Mouse (Mus musculus): ENCODE data around the gene Layn. TPM values are rescaled to one million over a fixed set of nuclear protein-coding genes. Genes with fewer than 3 reads are reported as not detected.

Layn gene
- polyA plus RNA-seq, 1 experiment from 2014 or later: 5.1 TPM

GRCm38 (mm10) chr9:51075780-51076179, 1.1 kb downstream of the Layn start:
- Histone ChIP-seq H3K9me3 (no peaks in the 10 kb centered on the region), H3K36me3 (no peaks in the 10 kb centered on the region), H3K27me3 (0 out of 2 replicates have a peak, but pooled peaks cover 3% of the 10 kb centered on the region), H3K4me1 (peaks cover 8% of the 10 kb centered on the region; the same call in 1 of the 2 replicates), H3K9ac (no peak overlapping the region; the same call in 1 of the 2 replicates), H3K4me3 (peak overlapping the region; percentile 45), H3K27ac (no peak overlapping the region; the same call in 1 of the 2 replicates), H3K4me2 (replicated peaks) (peak overlapping the region; percentile 78)
- WGBS: 14% methylated on average over 3 of the region's 3 CpGs
- ATAC-seq (ENCODE audit: insufficient number of reproducible peaks, insufficient read depth, low FRiP score, low TSS enrichment): no peak

- H3K9ac ChIP-seq: no peak overlapping the region
- no peak overlapping the region for H3K4me2 ChIP-seq (replicated peaks)
- 80% methylated on average over 4 of the region's 4 CpGs for WGBS
- no peaks in the 10 kb centered on the region for H3K9me3 ChIP-seq
- 0 out of 2 replicates have a peak, but pooled peaks cover 3% of the 10 kb centered on the region for H3K27me3 ChIP-seq
- ATAC-seq (ENCODE audit: insufficient number of reproducible peaks, insufficient read depth, low FRiP score, low TSS enrichment): no peak
- no peaks in the 10 kb centered on the region for H3K36me3 ChIP-seq
- H3K4me1 ChIP-seq: no peaks in the 10 kb centered on the region
- no peak overlapping the region for H3K4me3 ChIP-seq
- H3K27ac ChIP-seq: no peak overlapping the region
Observed at GRCm38 (mm10) chr9:51070801-51071200, 6.1 kb downstream of the Layn start.

- WGBS: 62% methylated on average over 3 of the region's 3 CpGs
- Histone ChIP-seq H3K36me3 (no peaks in the 10 kb centered on the region), H3K4me2 (replicated peaks) (no peak overlapping the region), H3K27me3 (no peaks in the 10 kb centered on the region), H3K27ac (no peak overlapping the region), H3K4me1 (no peaks in the 10 kb centered on the region), H3K9ac (no peak overlapping the region), H3K4me3 (no peak overlapping the region), H3K9me3 (no peaks in the 10 kb centered on the region)
- no peak for ATAC-seq (ENCODE audit: insufficient number of reproducible peaks, insufficient read depth, low FRiP score, low TSS enrichment)
Observed at GRCm38 (mm10) chr9:51068202-51068601, 8.7 kb downstream of the Layn start.

- ATAC-seq (ENCODE audit: insufficient number of reproducible peaks, insufficient read depth, low FRiP score, low TSS enrichment): no peak
- Histone ChIP-seq H3K27me3 (no peaks in the 10 kb centered on the region), H3K4me2 (replicated peaks) (no peak within 1 kb of the TSS), H3K4me1 (no peaks in the 10 kb centered on the region), H3K9ac (no peak within 1 kb of the TSS), H3K27ac (no peak within 1 kb of the TSS), H3K4me3 (no peak within 1 kb of the TSS), H3K9me3 (no peaks in the 10 kb centered on the region), H3K36me3 (no peaks in the 10 kb centered on the region)
- 87% methylated on average over 2 of the region's 2 CpGs for WGBS
Observed at GRCm38 (mm10) chr9:51060601-51061000, 16.3 kb downstream of the Layn start, which contains the start of gene Btg4. Gene Btg4, plus strand, starts transcription at chr9:51060901.

- Histone ChIP-seq H3K27me3 (no peaks in the 10 kb centered on the region), H3K4me1 (no peaks in the 10 kb centered on the region), H3K9me3 (no peaks in the 10 kb centered on the region), H3K9ac (no peak overlapping the region), H3K4me2 (replicated peaks) (no peak overlapping the region), H3K4me3 (no peak overlapping the region), H3K27ac (no peak overlapping the region), H3K36me3 (no peaks in the 10 kb centered on the region)
- ATAC-seq (ENCODE audit: insufficient number of reproducible peaks, insufficient read depth, low FRiP score, low TSS enrichment): no peak
- WGBS: 73% methylated on average over 4 of the region's 4 CpGs
Observed at GRCm38 (mm10) chr9:51058951-51059521, 17.9 kb downstream of the Layn start.

GRCm38 (mm10) chr9:51056360-51057324, 20.3 kb downstream of the Layn start:
- Histone ChIP-seq H3K4me2 (replicated peaks) (no peak overlapping the region), H3K27me3 (no peaks in the 10 kb centered on the region), H3K9me3 (no peaks in the 10 kb centered on the region), H3K4me3 (no peak overlapping the region), H3K36me3 (no peaks in the 10 kb centered on the region), H3K9ac (no peak overlapping the region), H3K4me1 (no peaks in the 10 kb centered on the region), H3K27ac (no peak overlapping the region)
- ATAC-seq (ENCODE audit: insufficient number of reproducible peaks, insufficient read depth, low FRiP score, low TSS enrichment): no peak
- WGBS: 53% methylated on average over 3 of the region's 3 CpGs

GRCm38 (mm10) chr9:51052180-51052579, 24.7 kb downstream of the Layn start:
- no peak for ATAC-seq (ENCODE audit: insufficient number of reproducible peaks, insufficient read depth, low FRiP score, low TSS enrichment)
- Histone ChIP-seq H3K4me3 (no peak overlapping the region), H3K9ac (no peak overlapping the region), H3K27ac (no peak overlapping the region), H3K4me2 (replicated peaks) (no peak overlapping the region), H3K9me3 (no peaks in the 10 kb centered on the region), H3K27me3 (no peaks in the 10 kb centered on the region), H3K36me3 (no peaks in the 10 kb centered on the region), H3K4me1 (no peaks in the 10 kb centered on the region)
- WGBS: 65% methylated on average over 3 of the region's 3 CpGs

- H3K4me1 ChIP-seq: no peaks in the 10 kb centered on the region
- no peak for ATAC-seq (ENCODE audit: insufficient number of reproducible peaks, insufficient read depth, low FRiP score, low TSS enrichment)
- H3K36me3 ChIP-seq: no peaks in the 10 kb centered on the region
- H3K27me3 ChIP-seq: no peaks in the 10 kb centered on the region
- WGBS: 82% methylated on average over 6 of the region's 6 CpGs
- H3K4me2 ChIP-seq (replicated peaks): no peak overlapping the region
- no peaks in the 10 kb centered on the region for H3K9me3 ChIP-seq
- no peak overlapping the region for H3K4me3 ChIP-seq
- H3K9ac ChIP-seq: no peak overlapping the region
- no peak overlapping the region for H3K27ac ChIP-seq
Observed at GRCm38 (mm10) chr9:51042136-51042535, 34.8 kb downstream of the Layn start.

- H3K4me1 ChIP-seq: no peaks in the 10 kb centered on the region
- H3K9ac ChIP-seq: no peak overlapping the region
- H3K4me3 ChIP-seq: no peak overlapping the region
- no peaks in the 10 kb centered on the region for H3K27me3 ChIP-seq
- no peaks in the 10 kb centered on the region for H3K9me3 ChIP-seq
- 89% methylated on average over 7 of the region's 7 CpGs for WGBS
- H3K36me3 ChIP-seq: no peaks in the 10 kb centered on the region
- no peak overlapping the region for H3K4me2 ChIP-seq (replicated peaks)
- H3K27ac ChIP-seq: no peak overlapping the region
- no peak for ATAC-seq (ENCODE audit: insufficient number of reproducible peaks, insufficient read depth, low FRiP score, low TSS enrichment)
Observed at GRCm38 (mm10) chr9:51041491-51041980, 35.4 kb downstream of the Layn start.

- no peak overlapping the region for H3K9ac ChIP-seq
- no peaks in the 10 kb centered on the region for H3K9me3 ChIP-seq
- no peaks in the 10 kb centered on the region for H3K36me3 ChIP-seq
- no peak overlapping the region for H3K27ac ChIP-seq
- H3K4me2 ChIP-seq (replicated peaks): no peak overlapping the region
- no peaks in the 10 kb centered on the region for H3K27me3 ChIP-seq
- H3K4me3 ChIP-seq: no peak overlapping the region
- no peak for ATAC-seq (ENCODE audit: insufficient number of reproducible peaks, insufficient read depth, low FRiP score, low TSS enrichment)
- no peaks in the 10 kb centered on the region for H3K4me1 ChIP-seq
- 73% methylated on average over 3 of the region's 3 CpGs for WGBS
Observed at GRCm38 (mm10) chr9:51032785-51033529, 43.9 kb downstream of the Layn start.

- Histone ChIP-seq H3K27ac (no peak overlapping the region), H3K4me2 (replicated peaks) (no peak overlapping the region), H3K9ac (no peak overlapping the region), H3K4me3 (no peak overlapping the region), H3K27me3 (no peaks in the 10 kb centered on the region), H3K36me3 (no peaks in the 10 kb centered on the region), H3K9me3 (no peaks in the 10 kb centered on the region), H3K4me1 (no peaks in the 10 kb centered on the region)
- 66% methylated on average over 8 of the region's 8 CpGs for WGBS
- no peak for ATAC-seq (ENCODE audit: insufficient number of reproducible peaks, insufficient read depth, low FRiP score, low TSS enrichment)
Observed at GRCm38 (mm10) chr9:51032291-51032690, 44.6 kb downstream of the Layn start.

Measured in embryonic facial prominence, embryonic 12.5 days (tissue).